In genomic region chr9:29751396-29751795, GRCm38 (mm10) we compare ENCODE assay signal across 8 mouse cellular contexts.
DNase-seq lines count a peak whose midpoint lies in the region; ATAC-seq and TF ChIP-seq lines count a peak whose summit lies in the region.

No protein-coding gene starts in this region.

- ATAC-seq in forebrain, embryonic 15.5 days (replicated peaks): no peak
- ATAC-seq in midbrain, postnatal 0 days (ENCODE audit: low FRiP score): no peak

- peak; percentile 20 to 33 for DNase-seq in left cerebral cortex, postnatal 14 days (ENCODE audit: low spot score in 2 of 2)
- DNase-seq in left cerebral cortex, postnatal 36 days (ENCODE audit: low spot score in 2 of 2): no peak
- DNase-seq in cerebellum, adult 18-20 months: peak; percentile 59 to 71
- DNase-seq in midbrain, postnatal 0 days (ENCODE audit: low spot score): no peak
- DNase-seq in frontal cortex, postnatal 14 days (ENCODE audit: low spot score in 2 of 2): no peak
- DNase-seq in right cerebral cortex, adult 18-20 months: no peak
- no peak for DNase-seq in urinary bladder, postnatal 10 days (ENCODE audit: low spot score)

- H3K36me3 ChIP-seq in forebrain, embryonic 15.5 days: no peaks in the 10 kb centered on the region
- H3K36me3 ChIP-seq in midbrain, postnatal 0 days (ENCODE audit: insufficient read depth, low read length): no peaks in the 10 kb centered on the region

- peak overlapping the region; percentile 85 for H3K27ac ChIP-seq in forebrain, embryonic 15.5 days (replicated peaks)
- H3K27ac ChIP-seq in midbrain, postnatal 0 days (ENCODE audit: low read depth, low read length): no peak overlapping the region

- H3K4me1 ChIP-seq in forebrain, embryonic 15.5 days: peaks cover 20% of the 10 kb centered on the region
- 0 out of 2 replicates have a peak, but pooled peaks cover 4% of the 10 kb centered on the region for H3K4me1 ChIP-seq in midbrain, postnatal 0 days (ENCODE audit: insufficient read depth, low read length)

- H3K4me3 ChIP-seq in forebrain, embryonic 15.5 days: no peak overlapping the region
- no peak overlapping the region for H3K4me3 ChIP-seq in midbrain, postnatal 0 days (ENCODE audit: low read depth, low read length)

- WGBS in forebrain, embryonic 15.5 days: 15% methylated on average over 1 of the region's 1 CpGs
- 67% methylated on average over 1 of the region's 1 CpGs for WGBS in midbrain, postnatal 0 days

- no peaks in the 10 kb centered on the region for H3K27me3 ChIP-seq in forebrain, embryonic 15.5 days
- no peaks in the 10 kb centered on the region for H3K27me3 ChIP-seq in midbrain, postnatal 0 days (ENCODE audit: insufficient read depth, low read length)

- H3K9me3 ChIP-seq in forebrain, embryonic 15.5 days: no peaks in the 10 kb centered on the region
- no peaks in the 10 kb centered on the region for H3K9me3 ChIP-seq in midbrain, postnatal 0 days (ENCODE audit: low read length)

- H3K9ac ChIP-seq in forebrain, embryonic 15.5 days (replicated peaks): no peak overlapping the region
- no peak overlapping the region for H3K9ac ChIP-seq in midbrain, postnatal 0 days (replicated peaks; ENCODE audit: low read length, poor library complexity, severe bottlenecking)

- intact Hi-C loops in left cerebral cortex, postnatal 14 days (cut with DNase I): no loop called here
- intact Hi-C loops in left cerebral cortex, postnatal 36 days (cut with DNase I): no loop called here

- peak; percentile 70 for TF ChIP-seq CTCF in midbrain, postnatal 0 days (IDR thresholded peaks at IDR 0.05)

- H3K4me2 ChIP-seq in forebrain, embryonic 15.5 days (replicated peaks): no peak overlapping the region
- no peak overlapping the region for H3K4me2 ChIP-seq in midbrain, postnatal 0 days (ENCODE audit: low read depth, low read length, poor library complexity, severe bottlenecking)

Comparison
In these comparisons a context has a peak if more than half of its experiments do, and no peak if none do; other contexts are left out.
1. DNase-seq: peak in left cerebral cortex, postnatal 14 days (2 of 2) and cerebellum, adult 18-20 months (2 of 2); none in left cerebral cortex, postnatal 36 days (0 of 2), midbrain, postnatal 0 days (single experiment), frontal cortex, postnatal 14 days (0 of 2), right cerebral cortex, adult 18-20 months (single experiment) and urinary bladder, postnatal 10 days (single experiment).